Comparison of ENCODE assay signal across 27 mouse cellular contexts in genomic region chr14:16293015-16293414, GRCm38 (mm10).
"Had no signal": no experiment of that assay in that cellular context is flagged by ENCODE, and none has a peak within 500 bp of the region (broad histone marks: within the 10 kb centered on the region; RNA-seq: fewer than 3 reads in every experiment).

No protein-coding gene starts in this region.

- H3K27ac ChIP-seq: gastrocnemius, adult 2 months; heart, embryonic 10.5 days; heart, embryonic 13.5 days; heart, embryonic 15.5 days; hindbrain, embryonic 13.5 days; hindbrain, embryonic 15.5 days; kidney, postnatal 0 days; liver, embryonic 13.5 days; liver, embryonic 15.5 days had no signal

- H3K9ac ChIP-seq: heart, embryonic 13.5 days; heart, embryonic 15.5 days; hindbrain, embryonic 13.5 days; hindbrain, embryonic 15.5 days; kidney, embryonic 15.5 days; limb, embryonic 12.5 days; liver, embryonic 13.5 days; liver, embryonic 15.5 days had no signal

- H3K27me3 ChIP-seq: heart, embryonic 13.5 days; heart, embryonic 15.5 days; hindbrain, embryonic 13.5 days; hindbrain, embryonic 15.5 days; kidney, embryonic 15.5 days; limb, embryonic 12.5 days; liver, embryonic 13.5 days; liver, embryonic 15.5 days had no signal

- DNase-seq: gastrocnemius, adult 2 months; gastrocnemius, postnatal 10 days; gastrocnemius, postnatal 25 days; heart, adult 18-20 months; heart, postnatal 14 days; heart, postnatal 36 days; kidney, adult 11 months; kidney, adult 2 months; kidney, adult 9 months; kidney, postnatal 14 days; kidney, postnatal 36 days; layer of hippocampus, postnatal 36 days; left cerebral cortex, postnatal 4 days; liver; liver, embryonic 13.5 days had no signal

- H3K9me3 ChIP-seq: heart, embryonic 10.5 days; heart, embryonic 13.5 days; heart, embryonic 15.5 days; hindbrain, embryonic 13.5 days; hindbrain, embryonic 15.5 days; kidney, embryonic 15.5 days; limb, embryonic 12.5 days; liver, embryonic 13.5 days; liver, embryonic 15.5 days had no signal

- H3K4me1 ChIP-seq: heart, embryonic 10.5 days; heart, embryonic 13.5 days; heart, embryonic 15.5 days; hindbrain, embryonic 13.5 days; hindbrain, embryonic 15.5 days; kidney, embryonic 15.5 days; liver, embryonic 15.5 days had no signal

- ATAC-seq: hindbrain, postnatal 0 days; intestine, embryonic 16.5 days had no signal

- H3K4me2 ChIP-seq: heart, embryonic 13.5 days; heart, embryonic 15.5 days; hindbrain, embryonic 13.5 days; hindbrain, embryonic 15.5 days; kidney, embryonic 15.5 days; limb, embryonic 12.5 days; liver, embryonic 11.5 days; liver, embryonic 13.5 days; liver, embryonic 15.5 days had no signal

- H3K4me3 ChIP-seq: gastrocnemius, adult 2 months; heart, embryonic 10.5 days; heart, embryonic 13.5 days; heart, embryonic 15.5 days; hindbrain, embryonic 13.5 days; hindbrain, embryonic 15.5 days; kidney, embryonic 15.5 days; limb, embryonic 12.5 days; liver, embryonic 13.5 days; liver, embryonic 15.5 days had no signal
